Mouse (Mus musculus) C2C12 (cell line): ENCODE measurements around the gene Olfr1294.

Experiments used
- CEBPB ChIP-seq: IDR thresholded peaks from one replicate; pipeline ENCODE4 v1.6.1; 2011; ENCODE audit warnings: low read depth, mild to moderate bottlenecking, control low read depth, moderate library complexity
- CTCF ChIP-seq: IDR thresholded peaks from one replicate; pipeline ENCODE4 v1.5.1; 2011; ENCODE audit not compliant: control insufficient read depth, insufficient read depth, insufficient read length
- FOSL1 ChIP-seq: IDR thresholded peaks from one replicate; pipeline ENCODE4 v1.8.0; 2011; ENCODE audit warnings: mild to moderate bottlenecking, low read length; ENCODE audit not compliant: poor library complexity, insufficient read depth, severe bottlenecking
- MAX ChIP-seq: IDR thresholded peaks from one replicate; pipeline ENCODE4 v1.6.1; 2011; ENCODE audit warnings: mild to moderate bottlenecking, control low read depth
- MYOD1 ChIP-seq: IDR thresholded peaks from one replicate; pipeline ENCODE4 v1.6.1; 2011; ENCODE audit warnings: low read depth; ENCODE audit not compliant: control insufficient read depth, insufficient read length
- MYOG ChIP-seq: IDR thresholded peaks from one replicate; pipeline ENCODE4 v1.6.1; 2011; ENCODE audit not compliant: control insufficient read depth, insufficient read length; ENCODE audit errors: extremely low read depth
- USF1 ChIP-seq: IDR thresholded peaks from one replicate; pipeline ENCODE4 v1.6.1; 2011; ENCODE audit warnings: low read depth, mild to moderate bottlenecking, control low read depth, moderate library complexity

- no peak for TF ChIP-seq CTCF
- no peak for TF ChIP-seq FOSL1
- TF ChIP-seq USF1 = no peak
- TF ChIP-seq MAX = no peak
- no peak for TF ChIP-seq MYOD1
- TF ChIP-seq CEBPB = no peak
- no peak for TF ChIP-seq MYOG
Observed at GRCm38 (mm10) chr2:111496880-111497279, 43.2 kb downstream of the Olfr1294 start, which contains the start of gene Olfr1291-ps1.
